Mouse (Mus musculus): Measurements from ENCODE around the gene Icam1.

Icam1 gene

DNA sequence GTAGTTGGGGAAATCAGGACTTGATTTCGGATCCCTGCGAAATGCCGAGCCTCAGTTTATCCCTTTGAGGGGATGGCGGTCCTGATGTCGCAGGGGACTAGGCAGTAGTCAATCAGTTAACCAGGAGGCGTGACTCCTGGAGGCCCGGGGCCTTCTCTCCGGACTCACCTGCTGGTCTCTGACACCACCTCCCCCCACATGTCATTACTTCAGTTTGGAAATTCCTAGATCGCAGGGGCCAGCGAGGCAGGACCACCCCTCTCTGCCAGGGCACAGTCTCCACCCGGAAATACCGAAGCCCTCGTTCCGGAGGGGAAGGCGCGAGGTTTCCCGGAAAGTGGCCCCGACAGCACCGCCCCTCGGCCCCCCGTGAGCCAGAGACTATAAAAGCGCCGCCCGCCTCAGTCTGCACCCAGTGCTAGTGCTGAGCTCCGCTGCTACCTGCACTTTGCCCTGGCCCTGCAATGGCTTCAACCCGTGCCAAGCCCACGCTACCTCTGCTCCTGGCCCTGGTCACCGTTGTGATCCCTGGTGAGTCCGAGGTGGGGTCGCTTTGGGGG lies at the start of gene Icam1:
Gene Icam1, plus strand, starts transcription at position 415 of the 560 bp plus-strand sequence.
- DNase-seq, result no peak

DNA sequence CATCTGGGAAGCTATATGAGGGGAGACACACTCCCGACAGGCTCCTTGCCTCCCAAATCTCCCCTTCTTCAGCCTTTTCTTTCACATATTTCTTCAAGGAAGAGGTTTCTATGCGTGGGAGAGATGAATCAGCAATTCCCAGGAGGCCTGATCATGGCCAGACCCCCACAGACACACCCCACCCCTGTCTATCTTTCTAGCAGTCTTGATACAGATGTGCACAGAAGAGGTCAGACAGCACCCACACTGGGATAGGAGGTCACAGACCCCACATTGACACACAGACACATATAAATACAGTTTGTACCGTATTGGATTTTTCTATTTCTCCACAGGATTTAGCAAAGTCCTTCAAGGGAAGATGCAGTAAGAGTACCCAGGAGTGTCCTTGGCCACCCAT lies 49.8 kb upstream of the Icam1 start:
- no peak for DNase-seq

DNA sequence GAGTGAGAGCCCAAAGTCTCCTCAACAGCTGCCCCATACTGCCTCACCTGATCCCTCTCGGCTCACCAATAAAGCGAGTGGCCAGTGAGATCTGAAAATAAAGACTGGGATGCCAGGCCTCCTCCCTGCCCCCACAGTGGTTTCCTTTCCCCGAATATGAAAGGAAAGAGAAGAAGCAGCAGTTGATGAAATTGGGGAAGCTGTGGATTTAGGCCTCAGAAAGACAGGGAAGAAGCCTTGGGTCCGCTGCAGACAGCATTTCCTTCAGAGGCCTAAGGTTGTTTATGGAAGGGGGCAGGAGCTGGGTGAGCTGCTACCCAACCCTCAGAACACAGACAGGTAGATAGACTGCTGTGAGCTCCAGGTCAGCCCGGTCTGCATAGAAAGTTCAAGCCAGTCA lies 49.0 kb upstream of the Icam1 start:
- DNase-seq, result no peak

DNA sequence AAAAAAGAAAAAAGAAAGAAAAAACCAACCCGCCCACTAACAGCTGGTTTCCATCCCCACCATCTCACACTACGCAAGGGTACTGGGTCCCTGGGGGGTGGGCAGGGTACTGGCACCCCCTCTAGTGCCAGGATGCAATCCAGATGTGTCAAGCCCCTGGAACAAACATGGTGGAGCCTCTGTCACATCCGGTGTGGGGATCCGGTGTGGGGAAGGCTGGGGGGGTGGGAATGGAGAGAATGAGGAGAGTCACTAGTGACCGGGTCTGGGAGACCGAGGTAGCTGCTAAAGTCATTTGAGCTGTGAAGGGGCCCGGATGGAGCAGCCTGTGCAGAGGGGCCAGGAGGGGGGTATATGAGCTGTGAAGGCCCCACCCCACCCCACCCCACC lies 44.0 kb upstream of the Icam1 start:
- DNase-seq, result no peak

DNA sequence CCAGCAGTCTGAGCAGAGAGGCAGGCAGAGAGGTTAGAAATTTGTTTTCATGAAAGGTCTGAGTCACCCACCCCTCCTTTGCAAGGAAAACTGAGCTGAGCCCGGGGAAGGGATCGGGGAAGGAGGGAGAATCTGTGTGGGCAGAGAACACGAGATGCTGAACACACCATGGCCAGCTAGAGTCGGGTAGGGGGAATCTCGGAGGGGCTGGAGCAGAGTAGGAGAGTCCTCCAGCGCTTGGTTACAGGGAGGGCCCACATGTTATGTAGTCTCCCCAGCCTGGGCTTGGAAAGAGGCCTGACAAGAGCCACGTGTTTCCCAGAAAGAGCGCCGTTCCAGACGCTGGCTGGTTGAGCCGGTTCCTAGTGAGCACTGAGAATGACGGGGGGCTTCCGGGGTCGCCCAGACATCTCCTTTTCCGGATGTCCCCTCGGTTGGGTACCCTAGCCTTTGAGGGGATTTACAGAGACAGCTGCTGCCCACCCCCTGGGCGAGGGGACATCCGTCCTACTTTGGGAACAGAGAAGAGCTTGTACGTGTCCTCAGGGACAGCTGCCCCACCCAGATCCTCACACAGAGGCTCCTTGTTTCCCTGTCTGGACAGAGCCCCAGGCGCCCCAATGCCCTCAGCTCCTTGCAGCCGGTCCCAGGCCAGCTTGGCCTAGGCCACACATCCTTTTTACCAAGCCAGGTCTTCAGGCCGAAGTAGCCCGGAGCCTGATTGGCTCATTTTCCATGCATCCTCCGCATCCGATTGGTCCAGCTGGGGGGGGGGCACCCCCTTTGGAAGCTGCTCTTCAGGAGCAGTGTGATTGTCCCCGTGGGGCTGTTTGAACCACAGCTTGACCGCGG lies 43.4 kb upstream of the Icam1 start:
- peak; percentile 31 to 58 for DNase-seq

DNA sequence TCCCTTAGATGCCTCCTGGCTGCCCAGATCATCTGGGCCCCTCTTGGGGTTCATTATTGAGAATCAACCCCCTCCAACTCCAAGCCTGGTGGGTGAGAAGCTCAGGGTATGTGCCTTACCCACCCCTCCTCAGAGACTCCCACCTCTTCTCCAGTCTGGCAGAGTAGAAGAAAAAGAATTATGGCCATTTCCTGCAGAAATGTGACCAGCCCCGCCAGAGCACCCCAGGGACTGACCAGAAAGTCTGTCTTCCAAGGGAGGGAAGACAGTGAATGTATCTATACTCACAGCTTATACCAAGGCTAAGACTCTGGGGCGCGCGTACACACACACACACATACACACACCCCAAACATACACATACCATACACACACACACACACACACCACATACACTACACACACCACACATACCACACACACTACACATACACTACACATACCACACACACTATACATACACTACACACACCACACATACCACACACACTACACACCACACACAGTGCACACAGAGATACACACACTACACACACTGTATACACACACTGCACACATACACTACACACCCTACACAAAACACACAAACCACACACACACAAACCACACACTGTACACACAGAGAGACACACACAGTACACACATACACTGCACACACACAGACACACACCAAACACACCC lies 42.6 kb upstream of the Icam1 start:
- no peak for DNase-seq

DNA sequence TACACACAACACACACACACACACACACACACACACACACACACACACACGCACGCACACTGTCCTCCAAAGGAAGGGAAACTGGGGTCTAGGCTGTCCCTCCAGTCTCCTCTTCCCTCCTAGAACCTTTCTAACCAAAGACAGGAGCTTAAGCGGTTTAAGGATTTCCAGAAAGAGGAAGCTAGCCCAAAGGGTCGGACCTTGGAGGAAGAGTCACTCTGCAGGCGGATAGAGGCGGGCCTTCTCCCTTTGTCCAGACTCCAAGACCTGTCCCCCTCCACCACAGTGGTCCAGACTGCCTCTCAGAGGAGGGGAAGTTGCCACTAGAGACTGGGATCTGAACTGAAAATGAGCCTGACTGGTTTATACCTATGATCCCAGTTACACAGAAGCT lies 42.1 kb upstream of the Icam1 start:
- no peak for DNase-seq

DNA sequence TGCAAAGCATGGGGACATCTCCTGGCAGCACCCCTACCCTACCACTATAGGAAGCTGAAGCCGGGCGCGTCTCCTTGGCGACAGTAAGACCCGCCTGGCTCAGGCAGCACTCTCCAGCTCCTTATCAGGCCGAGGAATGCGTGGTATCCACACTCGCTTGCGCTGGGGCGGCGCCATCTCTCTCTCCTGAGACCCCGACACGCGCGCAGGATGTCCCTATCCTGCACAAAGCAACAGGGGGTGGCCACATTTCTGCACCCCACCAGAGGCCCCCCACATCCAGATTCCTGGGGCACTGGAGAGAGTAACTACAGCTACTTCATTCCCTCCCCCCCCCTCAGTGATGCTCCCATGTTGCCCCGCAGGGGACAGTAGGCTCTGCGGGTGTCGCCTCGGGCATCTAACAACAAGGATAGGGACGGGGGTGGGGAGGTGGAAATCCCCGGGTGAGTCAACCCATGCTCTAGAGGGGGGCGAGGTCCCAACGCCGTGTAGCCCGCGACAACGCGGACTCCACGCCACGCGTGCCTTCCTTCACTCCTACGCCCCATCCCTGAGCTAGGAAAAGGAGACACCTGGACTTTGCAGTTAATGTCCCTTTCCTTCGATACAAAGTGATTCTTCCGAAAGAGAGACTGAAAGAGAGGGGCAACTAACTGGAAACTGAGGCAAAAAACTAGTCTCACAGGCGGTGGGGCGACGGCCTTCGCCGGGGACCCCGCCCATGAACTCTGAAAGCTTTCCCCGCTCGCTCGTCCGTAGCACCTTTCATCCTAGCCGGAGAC lies 40.2 kb upstream of the Icam1 start:
- peak in 1 of 2 experiments; percentile 7 for DNase-seq

DNA sequence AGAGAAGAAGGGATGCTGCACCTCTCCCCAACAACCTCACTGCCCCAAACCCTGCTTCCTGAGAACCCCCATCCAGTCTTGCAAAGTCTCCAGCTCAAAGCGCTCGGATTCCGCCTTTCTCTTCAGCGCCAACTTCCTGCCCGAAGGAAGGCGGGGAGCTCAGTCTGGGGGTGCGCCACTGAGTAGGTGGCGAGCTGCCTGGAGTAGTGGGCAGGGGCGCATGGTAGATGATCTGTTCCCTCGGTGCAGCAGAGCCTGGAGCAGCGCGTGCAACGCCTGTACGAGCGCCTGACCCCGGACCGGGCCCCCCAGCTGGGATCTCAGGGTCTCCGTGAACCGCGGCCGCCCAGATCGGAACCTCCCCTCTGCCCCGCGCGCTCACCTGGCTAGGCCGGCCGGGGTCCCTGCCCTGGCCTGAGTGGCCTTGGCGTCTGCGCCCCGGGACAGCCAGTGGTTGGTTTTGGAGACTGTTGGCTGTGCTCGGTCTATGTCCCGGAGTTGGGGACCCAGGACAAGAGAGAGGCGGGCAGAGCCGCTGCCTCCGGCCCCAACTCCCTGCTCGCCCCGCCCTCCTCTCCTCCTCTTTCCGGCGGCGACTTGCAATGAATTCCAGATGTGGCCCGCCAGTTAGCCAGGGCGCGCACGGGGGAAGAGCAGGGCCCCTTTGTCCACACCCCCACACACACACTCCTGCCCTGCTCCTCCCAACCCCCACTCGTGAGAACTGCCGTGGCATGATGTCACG lies 39.4 kb upstream of the Icam1 start, which contains the start of gene S1pr2:
Gene S1pr2, minus strand, starts transcription at position 566 of the 745 bp plus-strand sequence.
- DNase-seq, result peak; percentile 23 to 48

DNA sequence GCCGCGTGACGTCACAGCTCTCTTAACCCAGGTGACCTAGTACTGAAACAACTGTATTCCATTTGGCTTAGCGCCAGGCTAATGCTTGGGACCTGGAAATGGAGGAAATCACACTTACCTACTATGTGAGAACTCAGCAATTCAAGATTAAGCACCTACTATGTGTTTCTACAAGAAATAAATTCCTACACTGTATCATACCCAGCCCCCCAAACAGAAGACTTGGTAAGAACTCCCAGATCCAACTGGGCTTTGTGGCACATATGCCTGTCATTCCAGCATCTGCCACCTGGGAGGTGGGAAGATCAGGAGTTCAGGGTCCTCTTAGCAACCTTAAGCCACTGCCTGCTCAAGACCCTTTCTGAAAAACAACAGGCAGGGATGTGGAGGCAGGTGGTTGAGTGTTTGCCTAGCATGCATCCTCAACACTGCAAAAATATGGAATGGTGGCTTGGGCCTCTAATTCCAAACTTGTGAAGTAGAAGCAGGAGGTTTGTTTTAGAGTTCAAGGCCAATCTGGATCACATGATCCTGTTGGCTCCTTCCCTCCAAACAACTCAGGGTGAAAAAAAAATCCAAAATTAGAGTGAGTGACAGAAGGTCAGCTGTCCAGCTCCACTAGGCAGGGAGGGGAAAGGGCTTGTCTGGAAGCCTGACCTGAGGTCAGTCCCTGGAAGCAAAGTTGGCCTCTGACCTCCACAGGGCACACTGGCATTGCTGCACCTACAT lies 38.7 kb upstream of the Icam1 start:
- DNase-seq, result no peak

DNA sequence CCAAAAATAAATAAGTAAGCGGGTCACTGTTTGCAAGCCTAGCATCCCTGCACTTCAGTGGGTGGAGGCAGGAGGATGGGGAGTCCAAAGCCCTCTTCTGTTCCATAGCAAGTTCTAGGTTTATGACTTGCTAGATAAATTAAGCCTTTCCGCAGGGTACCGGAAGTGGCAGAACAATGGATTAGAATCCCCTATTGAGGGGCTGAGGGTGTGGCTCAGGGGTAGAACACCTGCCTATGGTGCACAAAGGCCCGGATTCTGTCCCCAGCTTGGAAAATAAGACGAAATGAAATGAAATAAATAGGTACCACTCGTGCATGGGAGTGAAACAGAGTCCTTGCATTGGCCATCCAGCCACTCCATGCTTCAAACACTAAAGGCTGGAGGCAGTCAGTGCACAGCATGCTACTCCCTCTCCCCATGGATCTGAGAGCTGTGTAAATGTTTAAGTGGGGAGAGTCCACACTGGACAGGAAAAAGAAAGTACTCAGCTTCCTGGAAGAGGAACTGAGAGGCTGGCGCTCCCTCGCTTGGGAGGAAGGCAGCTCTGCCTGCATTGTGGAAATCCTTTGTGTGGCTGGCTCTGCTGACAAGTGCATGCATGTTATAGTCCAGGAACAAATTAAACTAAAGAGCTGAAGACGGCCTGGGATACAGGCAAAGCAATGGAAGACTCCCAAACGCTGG lies 37.2 kb upstream of the Icam1 start:
- no peak for DNase-seq

DNA sequence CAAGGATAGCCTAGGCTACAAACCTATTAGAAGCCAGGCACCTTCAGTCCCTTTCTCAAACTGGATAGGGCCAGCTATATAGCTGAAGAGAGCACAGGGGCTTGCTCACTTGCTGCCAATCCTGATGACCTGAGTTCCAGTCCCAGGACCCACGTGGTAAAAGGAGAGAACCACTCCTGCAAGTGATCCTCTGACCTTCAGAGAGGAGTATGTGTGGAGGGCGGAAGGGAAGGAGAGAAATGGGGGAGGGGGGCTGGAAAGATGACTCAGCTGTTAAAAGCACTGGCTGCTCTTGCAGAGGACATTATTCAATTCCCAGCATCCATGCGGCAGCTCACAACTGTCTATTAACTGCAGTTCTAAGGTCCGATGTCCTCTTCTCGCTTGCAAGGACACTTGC lies 36.6 kb upstream of the Icam1 start:
- no peak for DNase-seq

DNA sequence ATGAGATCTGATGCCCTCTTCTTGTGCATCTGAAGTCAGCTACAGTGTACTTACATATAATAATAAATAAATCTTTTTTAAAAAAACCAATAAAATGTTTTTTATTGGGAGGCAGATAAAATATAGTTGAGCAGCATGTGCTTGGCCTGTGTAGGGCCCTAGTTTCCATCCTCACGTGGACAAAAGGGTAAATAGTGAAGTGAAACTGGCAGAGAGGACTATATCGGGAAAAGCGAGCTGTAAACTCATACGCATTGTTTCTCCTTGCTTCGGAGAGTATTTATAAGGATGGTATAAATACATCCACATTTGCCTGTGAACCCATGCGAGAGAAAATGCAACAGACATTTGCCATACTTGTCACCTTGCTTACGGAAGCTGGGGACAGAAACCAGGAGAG lies 36.0 kb upstream of the Icam1 start:
- DNase-seq, result no peak

DNA sequence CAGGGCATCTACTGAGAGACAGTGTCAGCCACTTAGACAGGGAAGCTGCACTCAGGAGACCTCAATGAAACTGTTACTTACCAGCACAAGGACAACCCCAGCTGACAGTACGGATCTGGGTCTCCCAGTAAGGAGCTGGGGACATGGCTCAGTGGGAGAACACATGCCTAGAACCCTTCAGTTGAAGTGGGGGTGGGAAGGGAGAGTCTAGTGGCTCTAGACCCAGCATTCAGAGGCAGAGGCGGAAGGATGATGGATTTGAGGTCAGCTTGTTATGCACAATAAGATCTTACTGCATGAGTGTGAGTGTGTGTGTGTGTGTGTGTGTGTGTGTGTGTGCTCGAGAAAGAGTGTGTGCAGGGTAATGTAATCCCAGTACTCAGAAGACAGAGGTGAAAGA lies 33.6 kb upstream of the Icam1 start:
- DNase-seq, result no peak

DNA sequence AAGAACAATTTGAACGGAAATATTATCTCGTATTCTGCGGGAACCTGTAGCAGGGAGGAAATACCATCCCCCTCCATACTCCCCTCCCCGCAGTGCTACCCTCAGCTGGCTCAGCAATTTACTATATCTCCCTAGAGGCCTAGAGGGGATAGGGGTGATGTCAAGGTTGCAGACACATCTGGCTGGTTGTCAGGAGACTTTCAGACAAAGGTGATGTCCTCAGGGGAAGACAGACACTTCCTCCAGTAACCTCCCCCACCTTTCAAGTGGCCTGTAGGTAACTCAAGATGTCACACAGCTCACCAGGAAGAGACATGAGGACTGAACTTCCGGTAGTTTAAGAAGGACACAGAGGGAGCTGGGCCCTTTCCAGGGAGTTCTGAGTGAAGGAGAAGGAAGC lies 32.6 kb upstream of the Icam1 start:
- DNase-seq, result no peak

DNA sequence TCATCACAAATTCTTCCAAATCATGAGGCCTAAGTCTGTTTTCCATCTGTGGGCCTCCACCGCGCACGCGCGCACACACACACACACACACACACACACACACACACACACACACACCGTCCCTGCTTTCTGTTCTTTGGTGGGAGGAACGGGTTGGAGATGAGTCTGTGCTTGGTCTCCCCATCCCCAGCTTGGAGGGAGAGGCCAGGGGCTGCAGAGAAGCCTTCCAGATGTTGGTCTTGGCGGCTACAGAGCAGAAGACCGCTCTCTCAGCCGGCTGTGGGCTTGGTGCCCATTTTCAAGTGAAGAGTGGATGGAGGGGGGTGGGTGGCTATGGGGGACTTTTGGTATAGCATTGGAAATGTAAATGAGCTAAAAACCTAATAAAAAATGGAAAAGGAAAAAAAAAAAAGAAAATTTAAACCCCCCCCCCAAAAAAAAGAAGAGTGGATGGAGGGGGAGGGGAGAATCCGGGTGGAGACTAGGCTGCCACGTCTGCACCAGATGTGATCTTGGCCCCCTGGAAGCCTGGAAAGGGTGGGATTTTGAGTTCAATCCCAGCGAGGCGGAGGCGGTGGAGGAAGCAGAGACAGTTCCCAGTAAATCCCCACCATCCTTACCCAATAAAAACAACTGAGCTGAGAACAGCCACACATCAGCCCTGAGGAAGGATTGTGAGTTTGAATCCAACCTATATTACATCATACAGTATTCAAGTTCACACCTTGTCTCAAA lies 28.7 kb upstream of the Icam1 start:
- DNase-seq, result no peak

DNA sequence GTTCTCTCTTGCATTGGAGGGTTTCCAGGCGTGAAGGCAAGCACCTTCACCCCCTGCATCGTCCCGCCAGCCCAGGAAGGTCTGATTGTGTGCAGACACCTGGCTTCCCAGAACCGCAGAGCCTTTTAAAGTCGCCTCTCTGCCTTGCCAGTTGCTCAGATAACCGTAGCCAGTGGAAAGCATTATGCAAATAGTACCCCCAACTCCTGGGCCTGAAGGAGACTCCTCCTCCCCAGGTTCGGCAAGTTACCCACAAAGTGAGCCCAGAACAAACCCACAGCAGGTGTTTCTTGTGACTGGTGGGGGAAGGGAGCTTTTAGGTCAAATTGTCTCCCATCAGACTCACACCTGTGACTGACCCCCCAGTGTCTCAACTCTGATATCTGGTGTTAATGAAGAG lies 27.8 kb upstream of the Icam1 start:
- no peak for DNase-seq

DNA sequence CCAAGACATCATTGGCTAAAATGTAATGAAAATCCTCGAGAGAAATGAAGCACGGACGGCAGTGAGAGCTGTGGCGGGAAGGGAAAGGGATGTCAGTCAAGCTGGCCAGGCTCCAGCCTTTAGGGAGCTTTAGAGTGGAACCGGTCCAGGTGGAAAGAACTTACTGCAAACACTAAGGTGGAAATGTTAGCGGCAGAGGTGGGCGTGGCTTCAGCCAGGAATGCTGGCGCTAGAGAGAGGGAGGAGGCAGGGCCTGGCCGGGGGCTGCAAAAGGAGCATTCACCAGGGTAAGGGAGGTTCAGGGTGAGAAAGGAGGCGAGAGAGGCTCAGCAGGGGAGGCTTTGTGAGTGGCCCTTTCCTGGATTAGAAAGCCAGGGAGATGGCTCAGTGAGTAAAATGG lies 24.9 kb upstream of the Icam1 start:
- DNase-seq, result peak in 1 of 2 experiments; percentile 46

DNA sequence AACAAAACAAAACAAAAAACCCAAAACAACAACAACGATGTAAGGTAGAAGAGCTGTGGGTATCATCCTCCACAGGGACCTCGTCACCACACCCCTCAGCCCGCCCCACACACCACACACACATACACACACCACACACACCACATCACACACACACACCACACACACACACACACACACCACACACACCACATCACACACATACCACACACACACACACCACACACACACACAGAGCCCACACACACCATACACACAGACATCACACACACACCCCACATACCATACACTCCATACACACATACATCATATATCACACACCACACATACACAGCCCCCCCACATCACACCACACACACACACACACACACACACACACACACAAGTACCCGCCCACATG lies 24.2 kb upstream of the Icam1 start:
- no peak for DNase-seq

DNA sequence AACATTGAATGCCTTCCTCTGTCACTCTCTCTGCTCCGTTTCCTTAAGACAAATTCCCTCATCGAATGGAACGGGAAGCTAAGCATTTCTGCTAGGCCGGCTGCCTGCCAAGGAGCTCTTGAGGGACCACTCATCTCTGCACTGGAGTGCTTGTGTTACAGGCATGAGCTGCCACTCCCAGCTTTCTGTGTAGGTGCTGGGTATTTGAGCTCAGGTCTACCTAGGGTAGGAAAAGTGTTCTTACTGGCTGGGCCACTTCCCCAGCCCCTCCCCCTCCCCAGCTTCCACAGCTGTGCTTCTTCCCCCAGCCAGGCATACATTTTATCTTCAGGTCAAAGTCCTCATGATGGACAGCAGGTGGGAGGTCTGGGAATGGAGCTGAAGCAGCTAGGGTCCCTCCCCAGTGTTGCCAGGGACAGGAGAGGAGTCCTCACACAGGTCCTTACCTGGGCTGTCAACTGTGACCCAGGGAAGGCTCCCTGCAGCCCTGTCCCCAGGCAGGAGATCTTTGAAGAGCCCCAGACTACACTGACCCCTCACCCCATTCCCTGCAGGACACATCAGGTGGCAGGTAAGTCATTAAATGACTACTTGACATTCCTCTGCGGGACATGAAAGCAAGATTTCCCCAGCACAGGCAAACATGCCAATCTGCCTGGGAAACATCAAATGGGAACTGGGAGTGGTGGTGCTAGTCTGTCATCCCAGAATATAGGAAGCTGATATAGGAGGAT lies 22.5 kb upstream of the Icam1 start:
- no peak for DNase-seq
